Mouse (Mus musculus): Measurements from ENCODE around the gene Dhx16.

Dhx16 gene

DNA sequence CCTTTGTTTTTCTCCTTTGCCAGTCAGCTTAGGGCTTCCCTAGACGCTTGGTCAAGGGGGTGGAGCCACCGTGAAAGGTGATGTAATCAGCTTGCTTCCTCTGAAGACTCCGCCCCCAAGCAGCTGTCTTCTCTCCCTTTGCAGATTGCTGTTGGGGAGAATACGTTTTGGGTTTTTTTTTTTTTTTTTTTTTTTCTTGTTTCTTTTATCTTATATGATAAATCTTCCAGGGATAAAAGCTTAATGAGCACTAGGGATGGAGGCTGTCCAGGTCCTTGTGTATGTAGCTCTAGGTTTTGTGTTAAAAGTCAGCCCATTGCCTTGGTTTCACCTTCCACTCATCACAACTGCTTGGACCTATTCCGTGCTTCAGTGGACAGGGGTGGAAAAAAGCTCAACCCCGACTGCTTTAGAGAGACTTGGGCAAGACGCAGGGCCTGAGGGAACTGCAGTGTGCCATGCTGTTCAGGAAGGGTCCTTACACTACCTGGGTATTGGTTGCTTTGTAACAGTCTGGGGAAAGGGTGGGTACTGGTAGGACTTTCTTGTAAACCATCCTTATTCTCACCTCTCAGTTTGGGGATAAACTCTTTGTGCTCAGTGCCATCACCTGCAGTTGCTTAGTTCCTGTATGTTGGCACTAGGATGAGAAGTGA is 39.6 kb downstream of the Dhx16 start:
- in situ Hi-C loops (cut with MboI, MseI): no loop called here

- in situ Hi-C loops (cut with MboI, MseI): loop anchor here (10.0 kb wide), 1 partner anchor 65 kb away; the partner anchor contains the start of gene Prr3
These were observed 40.3 kb downstream of the Dhx16 start for GRCm38 (mm10) chr17:35919864-35920301.

- in situ Hi-C loops (cut with MboI, MseI): loop anchor here (10.0 kb wide), 1 partner anchor 64 kb away; the partner anchor contains the start of gene Prr3
These were observed 40.8 kb downstream of the Dhx16 start for GRCm38 (mm10) chr17:35920384-35920783.

DNA sequence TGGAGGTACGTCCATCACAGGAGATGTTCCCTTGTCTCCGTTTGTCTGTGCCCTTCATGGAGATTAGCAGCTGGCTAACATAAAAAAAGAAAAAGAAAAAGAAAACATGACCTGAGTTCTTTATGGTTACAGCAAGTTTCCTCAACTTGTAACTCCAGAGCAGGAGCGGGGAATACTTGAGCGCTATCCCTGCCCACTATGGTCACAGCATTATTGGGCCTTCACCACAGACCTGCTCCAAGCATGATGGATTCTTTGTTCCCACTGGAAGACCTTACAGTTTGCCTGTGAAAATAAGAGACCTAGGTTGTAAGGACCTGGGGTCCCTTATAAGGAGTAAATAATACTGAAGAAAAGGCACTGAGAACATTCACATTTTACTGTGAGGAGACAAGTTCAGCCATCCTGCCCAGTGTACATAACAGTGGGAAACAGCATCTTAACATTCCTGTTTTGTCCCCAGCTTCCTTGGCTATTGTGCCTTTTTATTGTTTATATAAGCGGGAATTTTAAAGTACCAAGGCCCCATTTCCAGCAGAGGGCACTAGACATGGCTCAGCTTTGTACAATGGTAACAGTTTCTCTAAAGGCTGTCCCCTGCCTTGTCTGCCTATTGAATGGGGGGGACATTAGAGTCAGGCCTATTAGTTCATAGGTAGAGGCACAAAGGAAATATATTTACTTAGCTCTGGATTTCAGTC is 41.4 kb downstream of the Dhx16 start:
- in situ Hi-C loops (cut with MboI, MseI): loop anchor here (10.0 kb wide), 1 partner anchor 64 kb away; the partner anchor contains the start of gene Prr3

GRCm38 (mm10) chr17:35921710-35922109 is 42.1 kb downstream of the Dhx16 start:
- in situ Hi-C loops (cut with MboI, MseI): loop anchor here (10.0 kb wide), 1 partner anchor 63 kb away; the partner anchor contains the start of gene Prr3

GRCm38 (mm10) chr17:35922566-35922965 is 42.9 kb downstream of the Dhx16 start:
- in situ Hi-C loops (cut with MboI, MseI): loop anchor here (10.0 kb wide), 1 partner anchor 62 kb away; the partner anchor contains the start of gene Prr3

GRCm38 (mm10) chr17:35923281-35923680 is 43.7 kb downstream of the Dhx16 start:
- in situ Hi-C loops (cut with MboI, MseI): loop anchor here (10.0 kb wide), 1 partner anchor 62 kb away; the partner anchor contains the start of gene Prr3

- in situ Hi-C loops (cut with MboI, MseI): loop anchor here (5.0 to 10.0 kb wide), 2 partner anchors 35 to 57 kb away; partner anchors contain the start of gene Prr3
These were observed 47.9 kb downstream of the Dhx16 start for GRCm38 (mm10) chr17:35927471-35927870.

GRCm38 (mm10) chr17:35929534-35929933 is 49.9 kb downstream of the Dhx16 start:
- in situ Hi-C loops (cut with MboI, MseI): loop anchor here (5.0 to 10.0 kb wide), 2 partner anchors 33 to 55 kb away; partner anchors contain the start of gene Prr3

DNA sequence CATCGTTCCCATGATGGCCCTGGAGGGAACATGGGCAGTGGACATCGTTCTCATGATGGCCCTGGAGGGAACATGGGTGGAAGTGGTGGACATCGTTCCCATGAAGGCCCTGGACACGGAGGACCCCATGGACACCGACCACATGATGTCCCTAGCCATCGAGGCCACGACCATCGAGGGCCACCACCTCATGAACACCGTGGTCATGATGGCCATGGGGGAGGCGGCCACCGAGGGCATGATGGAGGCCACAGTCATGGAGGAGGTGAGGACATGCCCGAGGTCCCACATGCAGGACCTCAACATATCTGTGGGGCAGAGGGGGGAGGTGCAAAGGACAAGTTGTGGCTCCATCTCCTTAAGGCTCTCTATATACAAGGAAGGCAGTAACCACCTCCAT is 51.0 kb downstream of the Dhx16 start:
- in situ Hi-C loops (cut with MboI, MseI): no loop called here

DNA sequence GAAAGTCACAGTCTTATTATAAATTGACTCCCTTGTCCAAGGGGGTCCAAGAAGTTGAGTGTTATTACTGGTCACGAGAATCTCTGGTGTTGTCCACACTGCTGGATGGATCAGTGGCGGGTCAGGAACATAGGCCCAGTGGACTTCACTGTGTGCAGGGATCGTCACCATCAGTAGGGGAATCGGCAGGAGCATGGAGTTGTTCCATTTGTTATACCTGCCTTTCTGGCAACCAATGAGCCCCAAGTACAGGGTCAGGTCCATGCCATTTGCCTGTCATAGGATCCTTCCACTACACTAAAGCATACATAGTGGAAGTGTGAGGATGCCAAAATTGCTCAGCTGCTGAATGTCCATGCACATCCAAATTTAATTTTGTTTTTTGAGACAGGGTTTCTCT is 53.0 kb downstream of the Dhx16 start:
- in situ Hi-C loops (cut with MboI, MseI): no loop called here

DNA sequence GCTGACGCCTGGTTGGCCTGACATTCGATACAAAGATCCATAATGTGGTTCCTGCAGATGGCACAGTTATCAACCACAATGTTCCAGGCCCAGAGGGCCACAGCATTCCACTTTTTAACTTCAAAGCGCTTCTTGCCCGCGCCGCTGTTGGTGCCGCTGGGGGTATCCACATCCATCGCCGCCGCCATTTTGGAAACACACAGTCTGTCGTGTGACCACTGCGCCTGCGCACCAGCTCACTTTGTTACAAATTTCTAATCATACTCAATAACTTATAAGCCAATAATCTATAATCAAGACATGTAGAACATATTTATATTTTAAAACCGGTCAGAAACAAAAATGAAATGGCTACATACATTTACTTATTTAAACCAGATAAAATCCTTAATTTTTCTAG is 56.1 kb downstream of the Dhx16 start:
- in situ Hi-C loops (cut with MboI, MseI): loop anchor here (5.0 kb wide), 1 partner anchor 177 kb away; no protein-coding TSS in a partner anchor

- in situ Hi-C loops (cut with MboI, MseI): loop anchor here (5.0 kb wide), 1 partner anchor 174 kb away; no protein-coding TSS in a partner anchor
These were observed 58.2 kb downstream of the Dhx16 start for GRCm38 (mm10) chr17:35937700-35938348.

DNA sequence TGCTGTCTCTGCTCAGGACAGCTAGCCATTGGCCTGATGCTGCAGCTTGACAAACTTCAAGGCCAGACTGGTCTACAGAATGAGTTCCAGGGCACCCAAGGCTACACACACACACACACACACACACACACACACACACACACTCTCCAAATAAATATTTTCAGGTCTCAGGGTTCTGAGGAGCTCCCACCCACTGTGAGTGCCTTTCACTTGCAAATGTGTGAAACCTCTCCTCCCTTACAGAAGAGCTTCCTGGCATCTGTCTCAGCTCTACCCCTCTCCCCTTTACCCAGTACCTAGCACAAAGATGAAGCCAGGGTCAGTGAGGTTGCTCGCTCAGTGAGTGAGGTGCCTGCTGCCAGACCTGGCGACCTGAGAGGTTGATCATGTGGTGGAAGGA is 59.5 kb downstream of the Dhx16 start:
- in situ Hi-C loops (cut with MboI, MseI): loop anchor here (5.0 kb wide), 1 partner anchor 173 kb away; no protein-coding TSS in a partner anchor

DNA sequence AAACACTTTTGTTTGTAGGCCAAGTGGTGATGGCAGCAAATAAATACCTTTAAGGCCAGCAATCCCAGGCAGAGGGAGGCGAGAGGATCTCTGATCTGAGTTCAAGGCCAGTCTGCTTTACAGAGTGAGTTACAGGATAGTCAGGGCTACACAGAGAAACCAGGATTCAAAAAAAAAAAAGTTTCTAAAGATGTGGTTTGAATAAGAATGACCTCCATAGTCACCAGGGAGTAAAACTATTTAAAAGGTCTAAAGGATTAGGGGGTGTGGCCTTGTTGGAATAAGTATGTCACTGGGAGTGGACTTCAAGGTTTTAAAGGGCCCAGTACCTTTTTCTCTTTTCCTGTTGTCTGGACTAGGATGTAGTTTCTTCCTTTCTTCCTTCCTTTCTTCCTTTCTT is 60.3 kb downstream of the Dhx16 start:
- in situ Hi-C loops (cut with MboI, MseI): loop anchor here (5.0 kb wide), 1 partner anchor 172 kb away; no protein-coding TSS in a partner anchor
